Mouse (Mus musculus) cerebellum, adult 2 months (tissue): ENCODE results near the gene Supt6. TPM values are rescaled to one million over a fixed set of nuclear protein-coding genes. Genes with fewer than 3 reads are reported as not detected.
A peak's percentile ranks its signal among the peaks of the same experiment; 100 is the strongest.

Experiments
- DNase-seq, 2 experiments: peaks; one replicate each; pipeline ENCODE4 v3.0.0; 2021
- H3K27ac ChIP-seq: fragments of 200-500 bp; 2 replicates; pipeline ENCODE4 v1.5.1; 2012; ENCODE audit warnings: low read length, control low read depth, inconsistent platforms; ENCODE audit not compliant: insufficient read depth
- H3K27me3 ChIP-seq: fragments of 200-500 bp; 2 replicates; pipeline ENCODE4 v1.6.1; 2012; ENCODE audit warnings: inconsistent platforms, mild to moderate bottlenecking, low read length, moderate library complexity; ENCODE audit not compliant: control insufficient read depth, insufficient read depth
- H3K4me1 ChIP-seq: fragments of 200-500 bp; 2 replicates; pipeline ENCODE4 v1.6.1; 2011; ENCODE audit warnings: low read length; ENCODE audit not compliant: control insufficient read depth, insufficient read depth
- H3K4me3 ChIP-seq: fragments of 200-500 bp; replicated peaks from 2 replicates; pipeline ENCODE3; 2011; ENCODE audit warnings: mild to moderate bottlenecking, low read depth, low read length, control low read depth; ENCODE audit not compliant: insufficient read depth
- CTCF ChIP-seq: fragments of 200-500 bp; IDR thresholded peaks from 2 replicates; pipeline ENCODE4 v1.5.1; 2011; ENCODE audit warnings: low read depth, mild to moderate bottlenecking, control low read depth, low read length, moderate library complexity, borderline replicate concordance; ENCODE audit not compliant: insufficient read depth
- POLR2A ChIP-seq: fragments of 200-500 bp; IDR thresholded peaks from 2 replicates; pipeline ENCODE4 v1.6.1; 2011; ENCODE audit warnings: low read length, control low read depth, borderline replicate concordance; ENCODE audit not compliant: insufficient read depth
- WGBS: fragments of 180-500 bp; shearing (Covaris S2); methylation state at CpG from one replicate; pipeline ENCODE4 v1.1.7; 2018; 5-methylcytosine and 5-hydroxymethylcytosine counted together
- polyA plus RNA-seq: library from polyadenylated mRNA; depleted of rRNA; stranded (reverse); fragments of >200 nt; gene quantifications from 2 replicates; pipeline ENCODE4 v1.2.3, GENCODE M21; 2012

Supt6 gene
- polyA plus RNA-seq, 1 experiment: 50.3 TPM

GRCm38 (mm10) chr11:78183884-78184514 lies 61.8 kb downstream of the Supt6 start:
- peaks cover 2% of the 10 kb centered on the region; the same call in 1 of the 2 replicates for H3K4me1 ChIP-seq
- no peak overlapping the region for H3K4me3 ChIP-seq
- TF ChIP-seq CTCF (no peak), POLR2A (no peak)
- H3K27me3 ChIP-seq: peaks cover 3% of the 10 kb centered on the region; the same call in 1 of the 2 replicates
- 49% methylated on average over 10 of the region's 10 CpGs for WGBS
- H3K27ac ChIP-seq: no peak overlapping the region
- no peak for DNase-seq

GRCm38 (mm10) chr11:78182961-78183844 lies 62.6 kb downstream of the Supt6 start, which contains the start of gene Rpl23a:
Rpl23a (minus strand) TSS chr11:78183584.
- TF ChIP-seq POLR2A (peak; percentile 98; the same call in 1 of the 2 replicates), CTCF (peak; percentile 38; the same call in 1 of the 2 replicates)
- peak within 1 kb of the TSS; percentile 84 for H3K4me3 ChIP-seq
- peak; percentile 91 for DNase-seq
- 1% methylated on average over 38 of the region's 38 CpGs for WGBS
- H3K4me1 ChIP-seq: peaks cover 5% of the 10 kb centered on the region
- H3K27ac ChIP-seq: peak within 1 kb of the TSS; percentile 67
- H3K27me3 ChIP-seq: no peaks in the 10 kb centered on the region

GRCm38 (mm10) chr11:78182450-78182849 lies 63.3 kb downstream of the Supt6 start:
- no peak for TF ChIP-seq CTCF
- no peak for TF ChIP-seq POLR2A
- Histone ChIP-seq H3K27me3 (no peaks in the 10 kb centered on the region), H3K4me3 (peak overlapping the region; percentile 84), H3K27ac (no peak overlapping the region), H3K4me1 (peaks cover 5% of the 10 kb centered on the region)
- DNase-seq: no peak
- WGBS: 5% methylated on average over 7 of the region's 7 CpGs

- WGBS: 45% methylated on average over 2 of the region's 2 CpGs
- Histone ChIP-seq H3K4me1 (peaks cover 5% of the 10 kb centered on the region), H3K27me3 (no peaks in the 10 kb centered on the region), H3K27ac (no peak overlapping the region), H3K4me3 (peak overlapping the region; percentile 15)
- no peak for DNase-seq
- TF ChIP-seq POLR2A: no peak
- no peak for TF ChIP-seq CTCF
Measured at GRCm38 (mm10) chr11:78181830-78182357, 63.9 kb downstream of the Supt6 start.

GRCm38 (mm10) chr11:78180081-78180761 lies 65.6 kb downstream of the Supt6 start:
- no peak overlapping the region for H3K27ac ChIP-seq
- H3K4me3 ChIP-seq: no peak overlapping the region
- peaks cover 5% of the 10 kb centered on the region for H3K4me1 ChIP-seq
- no peak for TF ChIP-seq CTCF
- no peak for TF ChIP-seq POLR2A
- no peaks in the 10 kb centered on the region for H3K27me3 ChIP-seq
- 77% methylated on average over 6 of the region's 6 CpGs for WGBS
- DNase-seq: no peak

GRCm38 (mm10) chr11:78179438-78179999 lies 66.3 kb downstream of the Supt6 start:
- Histone ChIP-seq H3K27me3 (no peaks in the 10 kb centered on the region), H3K4me1 (peaks cover 5% of the 10 kb centered on the region), H3K4me3 (no peak overlapping the region), H3K27ac (no peak overlapping the region)
- DNase-seq: no peak
- WGBS: 36% methylated on average over 8 of the region's 8 CpGs
- no peak for TF ChIP-seq POLR2A
- TF ChIP-seq CTCF: no peak

GRCm38 (mm10) chr11:78178859-78179437 lies 66.8 kb downstream of the Supt6 start:
- peaks cover 5% of the 10 kb centered on the region for H3K4me1 ChIP-seq
- peak; percentile 49 to 51 for DNase-seq

More at GRCm38 (mm10) chr11:78178859-78179437, 66.8 kb downstream of the Supt6 start:
- Histone ChIP-seq H3K27ac (no peak overlapping the region), H3K4me3 (peak overlapping the region; percentile 45), H3K27me3 (no peaks in the 10 kb centered on the region)
- WGBS: 15% methylated on average over 29 of the region's 29 CpGs
- no peak for TF ChIP-seq CTCF
- TF ChIP-seq POLR2A: no peak
